Mouse (Mus musculus) heart, adult 18-20 months (tissue): Measurements from ENCODE around the gene Timmdc1. TPM values are rescaled to one million over a fixed set of nuclear protein-coding genes. Genes with fewer than 3 reads are reported as not detected.
A peak's percentile ranks its signal among the peaks of the same experiment; 100 is the strongest.

Source experiments
- DNase-seq, 2 experiments: peaks; one replicate each; pipeline ENCODE4 v3.0.0; 2021 to 2022; ENCODE audit warnings: mixed read lengths in 1 of 2
- total RNA-seq, 2 experiments: library from RNA; stranded (reverse); gene quantifications; 2 replicates each; pipeline ENCODE4 v1.2.3; 2021

Timmdc1 gene
- total RNA-seq, 2 experiments from 2014 or later = 67.1 to 68.3 TPM

- DNase-seq = no peak
Observed at GRCm38 (mm10) chr16:38463305-38463704, 59.2 kb downstream of the Timmdc1 start.

GRCm38 (mm10) chr16:38462161-38462560, 60.3 kb downstream of the Timmdc1 start:
- DNase-seq = no peak

- no peak for DNase-seq
Observed at GRCm38 (mm10) chr16:38461749-38462148, 60.7 kb downstream of the Timmdc1 start.

GRCm38 (mm10) chr16:38459990-38460389, 62.5 kb downstream of the Timmdc1 start:
- no peak for DNase-seq

- DNase-seq = peak; percentile 27 to 53
Observed at GRCm38 (mm10) chr16:38458600-38459280, 63.7 kb downstream of the Timmdc1 start.

GRCm38 (mm10) chr16:38456812-38457567, 65.5 kb downstream of the Timmdc1 start:
- peak in 1 of 2 experiments; percentile 48 for DNase-seq

GRCm38 (mm10) chr16:38455511-38456418, 66.7 kb downstream of the Timmdc1 start, which contains the start of gene Cd80:
TSS of gene Cd80 (plus strand) at chr16:38455561.
- DNase-seq = no peak

- DNase-seq = no peak
Observed at GRCm38 (mm10) chr16:38454533-38455254, 67.8 kb downstream of the Timmdc1 start.

- DNase-seq = no peak
Observed at GRCm38 (mm10) chr16:38453952-38454351, 68.5 kb downstream of the Timmdc1 start.

GRCm38 (mm10) chr16:38453203-38453553, 69.3 kb downstream of the Timmdc1 start:
- no peak for DNase-seq

- peak; percentile 94 to 97 for DNase-seq
Observed at GRCm38 (mm10) chr16:38452442-38453202, 69.8 kb downstream of the Timmdc1 start, which contains the start of gene Adprh. TSS of gene Adprh (minus strand) at chr16:38452703.

- no peak for DNase-seq
Observed at GRCm38 (mm10) chr16:38451421-38452205, 70.8 kb downstream of the Timmdc1 start.

- no peak for DNase-seq
Observed at GRCm38 (mm10) chr16:38450707-38451106, 71.8 kb downstream of the Timmdc1 start.

GRCm38 (mm10) chr16:38448458-38448857, 74.0 kb downstream of the Timmdc1 start:
- DNase-seq = no peak

Other genes with a start within 250 kb of the Timmdc1 start
- not detected for gene Nr1i2, start 227.8 kb downstream of the Timmdc1 start, total RNA-seq
- under 1 TPM in 1 of 2 experiments, not detected in 1; 0.13 TPM for gene Maats1, start 180.5 kb downstream of the Timmdc1 start, total RNA-seq
- 100 to 1,000 TPM; 345 to 380 TPM for gene Cox17, start 175.7 kb downstream of the Timmdc1 start, total RNA-seq
- 1 to 10 TPM in 1 of 2 experiments, not detected in 1; 1.4 TPM for gene Gm21987, start 175.6 kb downstream of the Timmdc1 start, total RNA-seq
- gene Popdc2, start 160.5 kb downstream of the Timmdc1 start, total RNA-seq = 100 to 1,000 TPM; 515 to 590 TPM
- 1 to 10 TPM; 6.2 to 8.7 TPM for gene Pla1a, start 89.5 kb downstream of the Timmdc1 start, total RNA-seq
- gene Adprh, start 70.0 kb downstream of the Timmdc1 start, total RNA-seq = 10 to 100 TPM; 25.6 to 26.8 TPM
- under 1 TPM; 0.39 to 0.94 TPM for gene Cd80, start 67.1 kb downstream of the Timmdc1 start, total RNA-seq
- gene Poglut1, start 27.6 kb upstream of the Timmdc1 start, total RNA-seq = 10 to 100 TPM; 10.5 to 13.2 TPM
- 10 to 100 TPM; 19.1 to 23.9 TPM for gene Tmem39a, start 36.0 kb upstream of the Timmdc1 start, total RNA-seq
- 10 to 100 TPM; 39.6 to 40.8 TPM for gene Arhgap31, start 190.6 kb upstream of the Timmdc1 start, total RNA-seq
- 10 to 100 TPM; 10.3 to 16.1 TPM for gene B4galt4, start 219.6 kb upstream of the Timmdc1 start, total RNA-seq